Mouse (Mus musculus): ENCODE measurements around the gene Pigv.

GRCm38 (mm10) chr4:133656294-133656693, 16.2 kb downstream of the Pigv start:
- no peak for TF ChIP-seq EP300 (IDR thresholded peaks at IDR 0.05; ENCODE audit: low read depth in 1 of 2, low read length in 2 of 2)
- TF ChIP-seq USF2 (IDR thresholded peaks at IDR 0.05; ENCODE audit: borderline replicate concordance in 1 of 2, insufficient read depth in 1 of 2, low read depth in 1 of 2, low read length in 2 of 2): no peak
- no peak for TF ChIP-seq POLR2A (IDR thresholded peaks at IDR 0.05; ENCODE audit: control insufficient read depth in 1 of 2, insufficient read depth in 1 of 2, low read depth in 1 of 2, low read length in 2 of 2, poor library complexity in 1 of 2)
- no peak for TF ChIP-seq ETS1 (IDR thresholded peaks at IDR 0.05; ENCODE audit: low read depth, low read length)
- TF ChIP-seq MAZ (IDR thresholded peaks at IDR 0.05; ENCODE audit: low read depth, low read length): no peak
